Mouse (Mus musculus) liver, embryonic 14.5 days (tissue): ENCODE measurements around the gene Sept5. TPM values are rescaled to one million over a fixed set of nuclear protein-coding genes. Genes with fewer than 3 reads are reported as not detected.
A peak's percentile ranks its signal among the peaks of the same experiment; 100 is the strongest.

Source experiments
- ATAC-seq: fragments of 200-750 bp; cut with Nextera tagmentation; 2 replicates; pipeline ENCODE4 v1.8.0; 2017; ENCODE audit warnings: moderate number of reproducible peaks, mild to moderate bottlenecking, moderate library complexity; ENCODE audit not compliant: insufficient read depth
- DNase-seq, 3 experiments: peaks; one replicate each; pipeline ENCODE4 v3.0.0-alpha.2; 2012 to 2013; ENCODE audit warnings: low read depth in 3 of 3, low spot score in 3 of 3
- H3K27ac ChIP-seq: fragments of 300-500 bp; sonication (generic); 2 replicates; pipeline ENCODE4 v1.5.1; 2014; ENCODE audit warnings: moderate library complexity, mild to moderate bottlenecking, control low read depth, inconsistent platforms
- H3K27me3 ChIP-seq: fragments of 300-500 bp; sonication (generic); 2 replicates; pipeline ENCODE4 v1.6.1; 2014; ENCODE audit warnings: mild to moderate bottlenecking, low read length, moderate library complexity; ENCODE audit not compliant: control insufficient read depth, insufficient read depth
- H3K36me3 ChIP-seq: fragments of 300-500 bp; sonication (generic); replicated peaks from 2 replicates; pipeline ENCODE4 v1.6.1; 2014; ENCODE audit warnings: low read depth; ENCODE audit not compliant: control insufficient read depth, insufficient read depth
- H3K4me1 ChIP-seq, 2 experiments: fragments of 200-500 bp in 1 of 2; fragments of 300-500 bp in 1 of 2; sonication (generic) in 1 of 2; replicated peaks; 2 replicates each; pipeline ENCODE4 v1.6.1; 2012 to 2014; ENCODE audit warnings: antibody characterized with exemption in 1 of 2, inconsistent platforms in 1 of 2, low read length in 1 of 2; ENCODE audit not compliant: control insufficient read depth in 2 of 2, insufficient read depth in 2 of 2
- H3K4me2 ChIP-seq: fragments of 300-500 bp; sonication (generic); 2 replicates; pipeline ENCODE4 v1.6.1; 2014; ENCODE audit warnings: low read depth, mild to moderate bottlenecking, control low read depth, moderate library complexity
- H3K4me3 ChIP-seq, 2 experiments: fragments of 200-500 bp in 1 of 2; fragments of 300-500 bp in 1 of 2; sonication (generic) in 1 of 2; 2 replicates each; pipeline ENCODE4 v1.5.1; 2012 to 2014; ENCODE audit warnings: low read depth in 2 of 2, low read length in 2 of 2, mild to moderate bottlenecking in 2 of 2, control low read depth in 1 of 2, inconsistent platforms in 1 of 2, moderate library complexity in 1 of 2; ENCODE audit not compliant: insufficient read depth in 1 of 2
- H3K9ac ChIP-seq: fragments of 300-500 bp; sonication (generic); replicated peaks from 2 replicates; pipeline ENCODE4 v1.6.1; 2014; ENCODE audit warnings: mild to moderate bottlenecking, control low read depth, moderate library complexity
- H3K9me3 ChIP-seq: fragments of 300-500 bp; sonication (generic); 2 replicates; pipeline ENCODE4 v1.6.1; 2016; ENCODE audit warnings: low read length, mixed read lengths; ENCODE audit not compliant: control insufficient read depth
- CTCF ChIP-seq: IDR thresholded peaks from 2 replicates; pipeline ENCODE4 v1.5.1; 2016; ENCODE audit warnings: antibody characterized with exemption, low read depth, control low read depth
- EP300 ChIP-seq: IDR thresholded peaks from 2 replicates; pipeline ENCODE4 v1.6.1; 2016; ENCODE audit warnings: antibody characterized with exemption, low read depth
- WGBS: fragments of 180-500 bp; shearing (Covaris S2); extraction: QIAGEN DNeasy Blood & Tissue Kit; methylation state at CpG from one replicate; pipeline ENCODE4 v1.1.7; 2014; ENCODE audit not compliant: insufficient replicate concordance; 5-methylcytosine and 5-hydroxymethylcytosine counted together
- polyA plus RNA-seq, 2 experiments: library from polyadenylated mRNA; depleted of rRNA in 1 of 2; stranded (reverse) in 1 of 2; unstranded in 1 of 2; fragments of >200 nt; fragmentation: Nextera tagmentation in 1 of 2; extraction: Ambion mirVana in 1 of 2; gene quantifications; 2 replicates each; pipeline versions ENCODE4 v1.2.1 to v1.2.3; 2012 to 2014

Sept5 gene
- polyA plus RNA-seq, 2 experiments = 1.6 to 2.2 TPM

DNA sequence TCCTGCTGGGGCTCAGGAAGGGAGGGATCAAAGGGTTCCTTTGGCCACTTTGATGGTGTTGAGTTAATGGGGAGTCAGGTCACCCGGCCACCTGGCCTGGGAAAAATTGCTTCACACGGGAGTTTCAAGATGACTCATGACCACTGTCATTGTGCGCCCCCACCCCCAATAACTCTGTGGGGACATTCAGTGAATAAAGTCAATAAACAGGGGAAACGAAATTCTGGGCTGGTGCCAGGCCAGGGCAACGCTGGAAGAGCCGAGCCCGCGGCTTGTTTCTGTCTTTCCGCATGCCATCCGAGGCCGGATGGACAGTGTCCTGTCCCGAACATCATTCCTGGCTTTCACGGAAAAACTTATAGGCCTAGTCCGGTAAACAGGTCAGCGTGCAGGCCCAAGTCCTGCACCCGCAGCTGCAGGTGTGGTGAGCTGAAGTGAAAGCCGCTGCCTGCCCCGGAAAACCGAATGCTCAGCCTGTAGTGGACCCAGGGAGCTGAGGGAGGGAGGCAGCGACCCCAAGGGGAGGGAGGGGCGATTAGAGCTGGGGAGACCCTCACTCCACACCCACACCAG is 48.6 kb downstream of the Sept5 start:
- Histone ChIP-seq H3K9me3 (no peaks in the 10 kb centered on the region), H3K4me2 (peak overlapping the region; percentile 33), H3K27ac (no peak overlapping the region), H3K36me3 (no peaks in the 10 kb centered on the region), H3K27me3 (peaks cover 72% of the 10 kb centered on the region), H3K4me1 (no peaks in the 10 kb centered on the region), H3K4me3 (no peak overlapping the region; a peak in 1 of 4 replicates), H3K9ac (no peak overlapping the region)
- TF ChIP-seq EP300 (no peak), CTCF (no peak)
- no peak for ATAC-seq
- DNase-seq = no peak
- WGBS = 6% methylated on average over 21 of the region's 21 CpGs

DNA sequence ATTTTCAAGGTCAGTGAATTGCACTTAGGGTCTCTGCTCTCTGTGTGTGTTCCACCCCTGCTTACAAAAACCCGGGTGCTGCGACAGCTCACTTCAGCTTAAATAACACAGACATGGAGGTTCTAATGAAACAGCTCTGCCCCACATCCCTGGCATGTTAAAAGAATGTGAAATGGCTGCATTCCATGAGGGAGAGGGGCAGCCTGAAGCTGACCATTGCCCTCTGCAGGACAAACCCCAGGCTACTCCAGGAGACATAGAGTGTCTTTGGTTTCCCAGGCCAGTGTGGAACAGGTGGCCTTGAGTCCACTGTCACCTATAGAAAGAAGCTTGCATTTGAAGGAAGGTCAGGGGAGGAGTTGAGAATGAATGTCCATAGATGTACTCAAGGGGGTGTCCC is 49.4 kb downstream of the Sept5 start:
- WGBS = 29% methylated on average over 2 of the region's 2 CpGs
- Histone ChIP-seq H3K27me3 (peaks cover 64% of the 10 kb centered on the region), H3K9me3 (no peaks in the 10 kb centered on the region), H3K4me3 (no peak overlapping the region), H3K9ac (no peak overlapping the region), H3K4me2 (no peak overlapping the region), H3K27ac (no peak overlapping the region), H3K4me1 (no peaks in the 10 kb centered on the region), H3K36me3 (no peaks in the 10 kb centered on the region)
- DNase-seq (no peak), ATAC-seq (no peak)
- TF ChIP-seq EP300 = no peak
- no peak for TF ChIP-seq CTCF

- no peaks in the 10 kb centered on the region for H3K4me1 ChIP-seq
- WGBS = 24% methylated on average over 5 of the region's 5 CpGs
- no peak overlapping the region for H3K4me2 ChIP-seq
- DNase-seq (no peak), ATAC-seq (no peak)
- H3K9me3 ChIP-seq = no peaks in the 10 kb centered on the region
- H3K9ac ChIP-seq = no peak overlapping the region
- H3K27me3 ChIP-seq = peaks cover 37% of the 10 kb centered on the region
- H3K36me3 ChIP-seq = no peaks in the 10 kb centered on the region
- TF ChIP-seq CTCF = no peak
- no peak for TF ChIP-seq EP300
- H3K27ac ChIP-seq = no peak overlapping the region
- H3K4me3 ChIP-seq = no peak overlapping the region
Measured at GRCm38 (mm10) chr16:18577599-18578160, 52.1 kb downstream of the Sept5 start.

DNA sequence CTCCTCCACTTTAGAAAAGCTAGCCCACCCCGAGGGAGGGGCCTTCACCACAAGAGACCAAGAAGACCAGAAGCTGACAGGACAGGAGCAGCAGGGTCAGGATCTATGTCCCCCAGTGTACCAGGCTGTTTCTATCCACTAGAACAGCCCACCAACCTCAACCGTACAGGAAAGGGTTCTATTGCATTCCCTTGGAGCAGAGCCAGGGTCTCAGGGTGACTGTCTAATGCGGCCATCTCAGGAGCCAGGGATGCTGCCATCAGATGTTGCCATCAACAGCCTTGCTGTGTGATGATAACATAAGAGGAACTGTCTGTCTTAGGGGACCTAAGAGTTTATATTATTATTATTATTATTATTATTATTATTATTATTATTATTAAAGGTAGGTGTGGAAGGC is 52.7 kb downstream of the Sept5 start:
- H3K27me3 ChIP-seq = peaks cover 31% of the 10 kb centered on the region
- no peak for TF ChIP-seq EP300
- no peak for TF ChIP-seq CTCF
- WGBS = 30% methylated on average over 3 of the region's 3 CpGs
- H3K4me3 ChIP-seq = no peak overlapping the region
- H3K27ac ChIP-seq = no peak overlapping the region
- ATAC-seq (no peak), DNase-seq (no peak)
- H3K9ac ChIP-seq = no peak overlapping the region
- no peaks in the 10 kb centered on the region for H3K9me3 ChIP-seq
- H3K36me3 ChIP-seq = no peaks in the 10 kb centered on the region
- H3K4me2 ChIP-seq = no peak overlapping the region
- H3K4me1 ChIP-seq = no peaks in the 10 kb centered on the region

- TF ChIP-seq EP300 (no peak), CTCF (no peak)
- DNase-seq = no peak
- Histone ChIP-seq H3K9me3 (no peaks in the 10 kb centered on the region), H3K4me1 (no peaks in the 10 kb centered on the region), H3K4me3 (no peak overlapping the region), H3K4me2 (no peak overlapping the region), H3K27ac (no peak overlapping the region), H3K9ac (no peak overlapping the region), H3K27me3 (peaks cover 2% of the 10 kb centered on the region; the same call in 1 of the 2 replicates), H3K36me3 (no peaks in the 10 kb centered on the region)
- 54% methylated on average over 8 of the region's 8 CpGs for WGBS
- ATAC-seq = no peak
Measured at GRCm38 (mm10) chr16:18574196-18574595, 55.6 kb downstream of the Sept5 start.

Other genes with a start within 250 kb of the Sept5 start
- gene Txnrd2, start 203.6 kb downstream of the Sept5 start, polyA plus RNA-seq (2012; rRNA removed) = 79.9 and 113 TPM in 2 replicates
- gene Txnrd2, start 203.6 kb downstream of the Sept5 start, polyA plus RNA-seq (2014; fragmentation: Nextera tagmentation; extraction: Ambion mirVana) = 110 and 112 TPM in 2 replicates
- 73.8 and 84.7 TPM in 2 replicates for gene Comt, start 203.1 kb downstream of the Sept5 start, polyA plus RNA-seq (2012; rRNA removed)
- 69.8 and 80.4 TPM in 2 replicates for gene Comt, start 203.1 kb downstream of the Sept5 start, polyA plus RNA-seq (2014; fragmentation: Nextera tagmentation; extraction: Ambion mirVana)
- 5.7 and 6.0 TPM in 2 replicates for gene Gnb1l, start 131.2 kb downstream of the Sept5 start, polyA plus RNA-seq (2012; rRNA removed)
- gene Gnb1l, start 131.2 kb downstream of the Sept5 start, polyA plus RNA-seq (2014; fragmentation: Nextera tagmentation; extraction: Ambion mirVana) = 7.7 and 9.0 TPM in 2 replicates
- 2.2 and 2.3 TPM in 2 replicates for gene Rtl10, start 131.1 kb downstream of the Sept5 start, polyA plus RNA-seq (2012; rRNA removed)
- 0.63 and 1.0 TPM in 2 replicates for gene Rtl10, start 131.1 kb downstream of the Sept5 start, polyA plus RNA-seq (2014; fragmentation: Nextera tagmentation; extraction: Ambion mirVana)
- 0.02 TPM in 1 of 2 replicates, not detected in the other for gene Tbx1, start 39.3 kb downstream of the Sept5 start, polyA plus RNA-seq (2012; rRNA removed)
- gene Tbx1, start 39.3 kb downstream of the Sept5 start, polyA plus RNA-seq (2014; fragmentation: Nextera tagmentation; extraction: Ambion mirVana) = not detected in 2 replicates
- gene Gp1bb, start 7.6 kb downstream of the Sept5 start, polyA plus RNA-seq (2012; rRNA removed) = 15.0 and 27.9 TPM in 2 replicates
- gene Gp1bb, start 7.6 kb downstream of the Sept5 start, polyA plus RNA-seq (2014; fragmentation: Nextera tagmentation; extraction: Ambion mirVana) = 23.6 and 32.2 TPM in 2 replicates
- 0.54 and 0.63 TPM in 2 replicates for gene Gm49601, start 3.5 kb downstream of the Sept5 start, polyA plus RNA-seq (2012; rRNA removed)
- gene Gm49601, start 3.5 kb downstream of the Sept5 start, polyA plus RNA-seq (2014; fragmentation: Nextera tagmentation; extraction: Ambion mirVana) = not detected in 2 replicates
- gene Cldn5, start 146.9 kb upstream of the Sept5 start, polyA plus RNA-seq (2012; rRNA removed) = 6.5 and 6.6 TPM in 2 replicates
- 6.1 and 6.2 TPM in 2 replicates for gene Cldn5, start 146.9 kb upstream of the Sept5 start, polyA plus RNA-seq (2014; fragmentation: Nextera tagmentation; extraction: Ambion mirVana)
- gene Ufd1, start 181.8 kb upstream of the Sept5 start, polyA plus RNA-seq (2012; rRNA removed) = 14.6 and 19.3 TPM in 2 replicates
- 29.8 and 32.3 TPM in 2 replicates for gene Ufd1, start 181.8 kb upstream of the Sept5 start, polyA plus RNA-seq (2014; fragmentation: Nextera tagmentation; extraction: Ambion mirVana)
- gene Cdc45, start 182.0 kb upstream of the Sept5 start, polyA plus RNA-seq (2012; rRNA removed) = 40.7 and 45.8 TPM in 2 replicates
- gene Cdc45, start 182.0 kb upstream of the Sept5 start, polyA plus RNA-seq (2014; fragmentation: Nextera tagmentation; extraction: Ambion mirVana) = 40.6 and 45.4 TPM in 2 replicates
- gene 2510002D24Rik, start 206.6 kb upstream of the Sept5 start, polyA plus RNA-seq (2012; rRNA removed) = 20.5 and 23.6 TPM in 2 replicates
- 10.1 and 11.0 TPM in 2 replicates for gene 2510002D24Rik, start 206.6 kb upstream of the Sept5 start, polyA plus RNA-seq (2014; fragmentation: Nextera tagmentation; extraction: Ambion mirVana)
- not detected in 2 replicates for gene Gm28539, start 206.6 kb upstream of the Sept5 start, polyA plus RNA-seq (2012; rRNA removed)
- not detected in 2 replicates for gene Gm28539, start 206.6 kb upstream of the Sept5 start, polyA plus RNA-seq (2014; fragmentation: Nextera tagmentation; extraction: Ambion mirVana)
- gene Mrpl40, start 246.9 kb upstream of the Sept5 start, polyA plus RNA-seq (2012; rRNA removed) = 12.0 and 18.7 TPM in 2 replicates
- 52.7 and 53.8 TPM in 2 replicates for gene Mrpl40, start 246.9 kb upstream of the Sept5 start, polyA plus RNA-seq (2014; fragmentation: Nextera tagmentation; extraction: Ambion mirVana)
- gene Hira, start 247.1 kb upstream of the Sept5 start, polyA plus RNA-seq (2012; rRNA removed) = 23.2 and 23.7 TPM in 2 replicates
- gene Hira, start 247.1 kb upstream of the Sept5 start, polyA plus RNA-seq (2014; fragmentation: Nextera tagmentation; extraction: Ambion mirVana) = 4.9 and 5.9 TPM in 2 replicates